Mouse (Mus musculus) CD4-positive, CD25-positive, alpha-beta regulatory T cell (primary cell): ENCODE measurements around the gene Zmynd15. TPM values are rescaled to one million over a fixed set of nuclear protein-coding genes. Genes with fewer than 3 reads are reported as not detected.

Experiments
- polyA plus RNA-seq: library from polyadenylated mRNA; unstranded; fragments of 100-300 nt; shearing (Covaris generic); gene quantifications from one replicate; pipeline ENCODE4 v1.2.1, GENCODE M21; 2017

The Zmynd15 gene
- 0.13 TPM for polyA plus RNA-seq

DNA sequence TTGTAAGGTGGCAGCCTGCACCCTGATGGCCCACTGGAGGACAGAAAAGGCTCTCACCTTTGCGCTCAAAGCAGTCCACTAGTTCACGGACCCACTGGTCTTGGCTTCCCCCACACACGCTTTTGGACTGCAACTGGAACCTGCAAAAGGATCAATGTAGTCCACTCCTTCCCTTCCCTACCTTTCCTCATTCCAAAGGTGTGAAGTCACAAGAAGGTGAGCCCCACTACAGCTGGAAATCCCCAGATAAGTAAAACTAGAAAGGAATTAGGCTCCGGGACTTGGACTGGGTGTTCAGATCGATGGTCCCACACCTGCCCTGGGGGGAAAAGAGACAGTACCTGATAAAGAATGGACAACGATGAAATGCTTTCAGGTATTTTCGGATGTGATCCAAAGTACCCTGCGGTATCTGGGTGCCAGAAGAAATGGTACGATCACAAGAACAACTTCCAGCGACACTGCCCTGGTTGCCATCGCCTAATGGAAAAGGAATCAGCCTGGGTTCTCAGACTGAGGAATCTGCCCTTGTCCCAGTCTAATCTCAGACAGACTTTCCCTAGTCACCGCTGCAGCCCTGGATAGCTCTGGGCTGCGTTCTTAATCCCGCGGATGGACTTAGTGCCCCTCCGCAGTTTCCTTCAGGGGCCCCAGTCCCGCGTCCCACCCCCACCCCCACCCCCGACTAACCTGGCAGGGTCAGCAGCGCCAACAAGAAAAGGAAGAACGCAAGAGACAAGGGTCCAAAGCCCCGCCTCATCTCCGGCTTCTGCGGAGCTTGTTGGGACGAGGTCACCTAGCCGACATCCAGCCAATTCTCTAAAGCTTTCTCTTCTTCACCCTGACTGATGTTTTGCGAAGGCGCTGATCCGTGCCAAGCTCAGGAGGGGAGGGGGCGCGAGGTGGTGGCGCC is at the start of gene Zmynd15:
Gene Zmynd15, plus strand, starts transcription at position 746 of the 913 bp plus-strand sequence.

DNA sequence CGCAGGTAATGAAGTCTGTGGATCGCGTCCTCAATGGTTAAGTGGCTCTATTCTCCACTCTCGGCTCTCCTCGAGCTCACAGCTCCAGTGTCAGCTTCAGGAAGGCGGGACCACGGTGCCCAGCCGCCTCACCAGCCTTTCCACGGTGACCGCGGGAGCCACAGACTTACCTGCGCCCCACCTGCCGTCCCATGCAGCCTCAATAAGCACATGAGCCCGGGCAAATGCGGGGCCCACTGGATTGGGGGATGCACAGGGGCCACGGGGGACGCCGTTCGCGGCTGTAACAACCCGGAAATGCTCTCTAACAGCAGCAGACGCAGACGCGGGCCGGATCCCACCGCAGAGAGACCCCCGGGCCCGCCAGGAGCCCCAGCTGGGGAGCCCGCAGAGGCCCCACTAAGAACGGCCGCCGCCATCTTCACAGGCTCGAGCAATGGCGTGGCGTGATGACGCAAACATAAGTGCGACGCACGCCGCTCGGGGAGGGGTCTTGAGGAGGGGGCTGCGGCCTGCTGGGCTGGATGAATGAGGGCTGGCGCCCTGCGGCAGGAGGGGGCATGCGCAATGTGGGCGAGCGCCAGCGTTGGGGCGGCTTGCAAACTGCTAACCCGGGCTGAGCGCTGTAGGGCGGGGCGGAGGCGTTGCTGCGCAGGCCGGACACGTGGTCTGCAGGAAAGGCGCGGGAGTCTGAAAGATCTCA is 49.5 kb upstream of the Zmynd15 start, which contains the start of gene Pelp1:
Gene Pelp1, minus strand, starts transcription at position 438 of the 703 bp plus-strand sequence.

DNA sequence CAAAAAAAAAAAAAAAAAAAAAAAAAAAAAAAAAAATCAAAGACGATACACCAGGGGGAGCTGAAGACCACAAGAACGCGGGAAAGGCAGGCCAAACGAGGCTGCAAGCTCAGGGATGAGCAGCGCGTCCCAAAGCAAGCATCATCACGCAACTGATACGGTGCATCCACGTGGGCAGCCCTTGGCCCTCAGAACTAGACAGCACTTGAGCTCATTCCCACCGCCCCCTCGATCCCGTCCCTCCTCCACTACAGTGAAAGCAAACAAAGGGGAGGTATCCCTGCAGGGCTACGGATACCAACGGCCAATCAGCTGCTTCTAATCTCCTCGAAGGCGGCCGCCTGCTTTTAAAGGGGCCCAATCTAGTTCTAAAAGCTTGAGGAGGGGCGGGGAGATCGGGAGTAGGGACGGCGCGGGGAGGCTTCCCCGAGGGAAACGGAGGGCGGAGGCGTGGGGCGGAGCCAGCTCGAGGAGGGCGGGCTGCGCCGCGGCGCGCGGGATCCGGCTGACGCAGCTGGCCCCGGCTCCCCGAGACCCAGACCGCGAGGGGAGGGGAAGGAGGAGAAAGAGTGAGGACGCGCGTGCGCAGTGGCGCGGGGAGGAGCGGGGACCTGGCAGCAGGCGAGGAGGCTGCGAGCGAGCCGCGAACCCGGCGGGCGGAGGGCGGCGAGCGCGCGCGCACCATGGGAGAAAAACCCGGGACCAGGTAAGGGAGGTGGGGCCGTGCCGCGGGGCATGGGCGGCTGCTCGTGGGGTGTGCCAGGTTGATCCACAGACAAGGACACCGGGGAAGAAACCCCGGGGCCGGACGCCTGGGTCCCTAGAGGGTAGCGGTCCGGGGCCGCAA is 27.0 kb upstream of the Zmynd15 start, which contains the start of gene Arrb2:
Gene Arrb2, plus strand, starts transcription at position 588 of the 847 bp plus-strand sequence.

DNA sequence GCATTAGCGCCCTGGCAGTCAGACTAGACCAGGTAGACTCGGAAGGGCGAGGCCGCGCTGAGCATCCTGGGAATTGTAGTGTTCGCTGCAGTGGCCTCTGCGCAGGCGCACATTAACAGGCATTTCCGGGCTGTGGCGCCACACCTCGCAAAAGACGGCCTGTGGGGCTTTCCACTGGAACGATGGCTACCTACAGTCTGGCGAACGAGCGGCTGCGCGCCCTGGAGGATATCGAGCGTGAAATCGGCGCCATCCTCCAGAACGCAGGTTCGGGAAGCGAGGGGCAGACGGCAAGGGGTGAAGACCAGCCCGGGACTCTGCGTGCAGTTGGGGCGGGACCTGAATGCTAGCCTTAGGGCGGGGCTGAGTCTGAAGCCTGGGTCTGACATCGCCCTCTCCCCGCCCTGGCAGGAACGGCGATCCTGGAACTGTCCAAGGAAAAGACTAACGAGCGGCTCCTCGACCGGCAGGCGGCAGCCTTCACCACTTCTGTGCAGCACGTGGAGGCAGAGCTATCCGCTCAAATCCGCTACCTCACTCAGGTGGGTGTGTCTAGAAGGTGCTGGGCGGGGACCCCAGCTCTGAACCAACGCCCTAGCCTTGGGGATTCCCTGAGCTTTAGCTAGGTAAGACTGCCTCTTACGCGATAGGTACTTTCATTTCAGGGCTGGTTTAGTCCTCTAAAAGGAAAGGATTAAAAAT is 7.3 kb upstream of the Zmynd15 start, which contains the start of gene Med11:
Gene Med11, plus strand, starts transcription at position 123 of the 702 bp plus-strand sequence.

DNA sequence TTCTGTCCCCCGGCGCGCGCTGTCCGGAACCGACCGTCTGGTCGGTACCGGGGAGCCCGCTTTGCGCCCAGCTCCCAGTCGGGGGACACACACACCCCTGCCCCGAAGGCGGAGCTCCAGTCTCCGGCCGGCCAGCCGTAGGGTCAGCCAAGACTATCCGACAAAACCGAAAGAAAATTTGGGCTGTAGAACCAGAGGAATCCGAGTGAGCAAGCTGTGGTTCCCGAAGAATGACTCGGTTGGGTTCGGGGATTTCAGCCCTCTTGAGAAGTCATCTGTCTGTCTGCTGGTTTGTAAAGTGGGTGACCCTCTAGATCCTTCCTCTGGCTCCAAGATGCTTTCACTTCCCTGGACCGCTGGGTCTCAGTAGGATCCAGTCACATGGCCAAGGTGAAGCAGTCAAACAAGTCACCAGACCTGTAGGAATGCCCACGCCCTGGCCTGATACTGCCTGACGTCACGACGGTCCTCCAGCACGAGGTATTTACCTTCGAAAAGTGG is 418 bp downstream of the Zmynd15 start, which contains the start of gene Cxcl16:
Gene Cxcl16, minus strand, starts transcription at position 384 of the 501 bp plus-strand sequence.

DNA sequence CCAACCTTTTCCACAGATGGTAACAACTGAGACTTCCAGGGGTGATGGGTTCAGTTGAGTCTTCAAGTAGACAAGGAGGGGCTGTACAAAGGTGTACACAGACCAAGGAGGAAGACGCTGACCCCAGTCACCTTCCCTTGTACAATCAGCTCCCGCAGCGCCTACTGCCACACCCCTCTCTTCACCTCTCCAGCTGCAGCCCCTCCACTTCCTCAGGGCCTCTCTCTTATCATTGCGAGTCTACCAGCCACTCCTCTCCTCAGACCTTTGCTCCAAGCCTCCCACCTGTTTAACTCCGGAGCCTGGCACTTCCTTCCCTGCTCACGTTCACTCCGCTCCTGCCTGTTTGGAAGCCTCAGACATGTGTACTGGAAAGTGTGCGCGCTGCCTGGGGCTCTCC is 45.7 kb downstream of the Zmynd15 start, which contains the start of gene Tm4sf5:
Gene Tm4sf5, plus strand, starts transcription at position 275 of the 400 bp plus-strand sequence.

DNA sequence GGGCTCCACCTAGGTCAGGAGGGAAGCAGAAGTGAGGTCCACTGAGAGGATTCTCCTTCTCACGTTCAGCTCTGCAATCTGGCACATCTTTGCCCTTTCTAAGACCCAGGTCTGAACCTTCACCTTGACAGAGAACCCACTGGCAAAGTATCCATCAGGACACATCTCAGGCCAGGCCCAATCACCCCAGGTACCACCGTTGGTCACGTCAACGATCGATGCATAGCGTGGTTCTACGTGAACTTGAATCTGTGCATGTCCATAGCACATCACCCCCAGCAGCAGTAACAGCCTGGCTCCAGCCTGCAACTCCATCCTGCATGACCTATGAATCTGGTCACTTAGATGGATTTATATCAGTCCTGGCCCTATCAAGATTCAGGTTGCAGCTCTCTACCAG is 55.1 kb downstream of the Zmynd15 start, which contains the start of gene Vmo1:
Gene Vmo1, minus strand, starts transcription at position 329 of the 400 bp plus-strand sequence.

Other genes starting within 250 kb of the Zmynd15 start
- gene Slc16a11, start 246.7 kb upstream of the Zmynd15 start, polyA plus RNA-seq, result 0.47 TPM
- gene Slc16a13, start 238.4 kb upstream of the Zmynd15 start, polyA plus RNA-seq, result 3.4 TPM
- gene Bcl6b, start 229.6 kb upstream of the Zmynd15 start, polyA plus RNA-seq, result not detected
- gene 0610010K14Rik, start 221.5 kb upstream of the Zmynd15 start, polyA plus RNA-seq, result 185 TPM
- 6.1 TPM for gene Gm21988, start 219.6 kb upstream of the Zmynd15 start, polyA plus RNA-seq
- 266 TPM for gene Rnasek, start 219.6 kb upstream of the Zmynd15 start, polyA plus RNA-seq
- 0.17 TPM for gene Alox12, start 204.1 kb upstream of the Zmynd15 start, polyA plus RNA-seq
- gene Alox12e, start 136.8 kb upstream of the Zmynd15 start, polyA plus RNA-seq, result not detected
- gene Alox15, start 107.4 kb upstream of the Zmynd15 start, polyA plus RNA-seq, result 0.41 TPM
- gene Pelp1, start 49.4 kb upstream of the Zmynd15 start, polyA plus RNA-seq, result 13.5 TPM
- gene Arrb2, start 26.8 kb upstream of the Zmynd15 start, polyA plus RNA-seq, result 284 TPM
- 70.2 TPM for gene Med11, start 7.5 kb upstream of the Zmynd15 start, polyA plus RNA-seq
- 1.1 TPM for gene Cxcl16, start 551 bp downstream of the Zmynd15 start, polyA plus RNA-seq
- gene Tm4sf5, start 45.8 kb downstream of the Zmynd15 start, polyA plus RNA-seq, result 1.2 TPM
- gene Vmo1, start 55.2 kb downstream of the Zmynd15 start, polyA plus RNA-seq, result not detected
- gene Gltpd2, start 59.8 kb downstream of the Zmynd15 start, polyA plus RNA-seq, result not detected
- 353 TPM for gene Psmb6, start 65.9 kb downstream of the Zmynd15 start, polyA plus RNA-seq
- gene Gm40193, start 73.5 kb downstream of the Zmynd15 start, polyA plus RNA-seq, result not detected
- gene Pld2, start 80.6 kb downstream of the Zmynd15 start, polyA plus RNA-seq, result 1.9 TPM
- gene Mink1, start 103.4 kb downstream of the Zmynd15 start, polyA plus RNA-seq, result 17.5 TPM
- 0.30 TPM for gene 4930544D05Rik, start 156.4 kb downstream of the Zmynd15 start, polyA plus RNA-seq
- gene Chrne, start 159.8 kb downstream of the Zmynd15 start, polyA plus RNA-seq, result 1.1 TPM
- gene Gp1ba, start 179.7 kb downstream of the Zmynd15 start, polyA plus RNA-seq, result 0.08 TPM
- gene Rnf167, start 187.8 kb downstream of the Zmynd15 start, polyA plus RNA-seq, result 428 TPM
- gene Slc25a11, start 188.0 kb downstream of the Zmynd15 start, polyA plus RNA-seq, result 168 TPM
- 5,457 TPM for gene Pfn1, start 195.2 kb downstream of the Zmynd15 start, polyA plus RNA-seq
- 36.6 TPM for gene Eno3, start 197.8 kb downstream of the Zmynd15 start, polyA plus RNA-seq
- 81.0 TPM for gene Spag7, start 210.0 kb downstream of the Zmynd15 start, polyA plus RNA-seq
- gene Camta2, start 228.7 kb downstream of the Zmynd15 start, polyA plus RNA-seq, result 43.3 TPM
- 0.66 TPM for gene Inca1, start 240.7 kb downstream of the Zmynd15 start, polyA plus RNA-seq
- 1.8 TPM for gene Kif1c, start 241.1 kb downstream of the Zmynd15 start, polyA plus RNA-seq